Mouse (Mus musculus) neutrophil, adult 5-6 weeks (primary cell): ENCODE measurements around the gene Nosip. TPM values are rescaled to one million over a fixed set of nuclear protein-coding genes. Genes with fewer than 3 reads are reported as not detected.

Experiments
- ATAC-seq: fragments of 151-379, 151-347 bp; 2 replicates; pipeline ENCODE4 v1.8.0; 2017; ENCODE audit warnings: mild to moderate bottlenecking, moderate TSS enrichment; ENCODE audit not compliant: insufficient number of reproducible peaks, poor library complexity, low FRiP score, severe bottlenecking; ENCODE audit errors: extremely low read depth
- total RNA-seq: library from RNA; stranded (forward); fragments of 200-1000 nt; gene quantifications from 2 replicates; pipeline ENCODE4 v1.2.3, GENCODE M21; 2017

Gene Nosip
- total RNA-seq, 1 experiment from 2014 or later = 50.7 TPM

DNA sequence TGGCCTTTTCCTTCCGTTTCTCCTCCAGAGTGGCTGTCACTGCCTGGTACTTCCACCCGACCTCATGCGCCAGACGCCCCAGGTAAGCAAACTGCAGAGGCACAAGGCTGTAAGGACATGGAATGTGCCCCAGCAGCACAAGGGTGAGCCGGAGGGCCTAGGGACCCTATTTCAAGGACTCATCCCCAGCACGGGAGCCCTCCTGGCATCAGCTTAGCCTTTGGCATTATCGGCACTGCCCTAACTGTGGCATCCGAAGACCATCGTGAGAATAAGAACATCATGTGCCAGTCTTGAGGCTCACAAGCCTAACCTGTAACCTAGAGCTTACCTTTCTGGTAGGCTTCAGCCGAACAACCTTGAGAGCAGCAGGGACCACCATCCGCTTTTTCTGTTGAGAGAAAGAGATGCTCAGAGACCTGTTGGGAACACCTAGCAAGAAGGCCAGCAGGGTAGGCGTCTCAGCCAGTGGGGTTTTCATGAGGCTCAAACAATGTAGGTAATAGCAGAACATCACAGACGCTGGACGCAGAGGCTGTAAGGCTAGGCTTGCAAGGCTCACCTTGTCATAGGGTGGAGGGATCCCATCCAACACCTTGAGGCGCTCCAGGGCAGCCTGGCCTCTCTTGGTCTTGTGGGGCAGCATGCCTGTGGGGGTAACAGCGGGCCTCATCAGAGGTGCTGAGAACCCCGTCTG is 64.1 kb downstream of the Nosip start:
- ATAC-seq = no peak

- ATAC-seq = no peak
These were observed 64.8 kb downstream of the Nosip start for GRCm38 (mm10) chr7:45126844-45127699.

Other genes starting within 250 kb of the Nosip start
- gene Nup62, start 246.3 kb upstream of the Nosip start, total RNA-seq = 40.6 and 42.0 TPM in 2 replicates
- gene Il4i1, start 246.0 kb upstream of the Nosip start, total RNA-seq = 25.3 and 28.3 TPM in 2 replicates
- 1.3 and 1.8 TPM in 2 replicates for gene Atf5, start 245.8 kb upstream of the Nosip start, total RNA-seq
- 26.4 and 37.0 TPM in 2 replicates for gene Akt1s1, start 213.4 kb upstream of the Nosip start, total RNA-seq
- gene Tbc1d17, start 213.3 kb upstream of the Nosip start, total RNA-seq = 62.0 and 73.8 TPM in 2 replicates
- 95.7 and 102 TPM in 2 replicates for gene Pnkp, start 205.3 kb upstream of the Nosip start, total RNA-seq
- gene Ptov1, start 192.6 kb upstream of the Nosip start, total RNA-seq = 5.2 and 9.7 TPM in 2 replicates
- 23.5 and 26.8 TPM in 2 replicates for gene Med25, start 169.7 kb upstream of the Nosip start, total RNA-seq
- gene Fuz, start 166.3 kb upstream of the Nosip start, total RNA-seq = 22.1 and 29.9 TPM in 2 replicates
- 23.9 and 29.8 TPM in 2 replicates for gene Ap2a1, start 132.9 kb upstream of the Nosip start, total RNA-seq
- gene Tsks, start 119.2 kb upstream of the Nosip start, total RNA-seq = not detected in 2 replicates
- gene Cpt1c, start 87.6 kb upstream of the Nosip start, total RNA-seq = not detected in 2 replicates
- 41.1 and 52.0 TPM in 2 replicates for gene Prmt1, start 75.9 kb upstream of the Nosip start, total RNA-seq
- gene Irf3, start 64.8 kb upstream of the Nosip start, total RNA-seq = 216 and 230 TPM in 2 replicates
- gene Bcl2l12, start 63.7 kb upstream of the Nosip start, total RNA-seq = 17.8 and 20.9 TPM in 2 replicates
- 35.7 and 39.7 TPM in 2 replicates for gene Scaf1, start 46.1 kb upstream of the Nosip start, total RNA-seq
- 4.9 and 7.1 TPM in 2 replicates for gene Rras, start 44.5 kb upstream of the Nosip start, total RNA-seq
- gene Prr12, start 9.5 kb upstream of the Nosip start, total RNA-seq = 7.6 and 10.2 TPM in 2 replicates
- 19.8 and 21.8 TPM in 2 replicates for gene Prrg2, start 248 bp downstream of the Nosip start, total RNA-seq
- 9.2 and 16.1 TPM in 2 replicates for gene Rcn3, start 29.8 kb downstream of the Nosip start, total RNA-seq
- 29.6 and 32.2 TPM in 2 replicates for gene Fcgrt, start 41.4 kb downstream of the Nosip start, total RNA-seq
- gene Rps11, start 62.0 kb downstream of the Nosip start, total RNA-seq = 587 and 609 TPM in 2 replicates
- 2,520 and 3,147 TPM in 2 replicates for gene Rpl13a, start 66.3 kb downstream of the Nosip start, total RNA-seq
- gene Gm45713, start 73.8 kb downstream of the Nosip start, total RNA-seq = 0.58 TPM in 1 of 2 replicates, not detected in the other
- 34.4 and 37.5 TPM in 2 replicates for gene Flt3l, start 74.0 kb downstream of the Nosip start, total RNA-seq
- 33.4 and 38.5 TPM in 2 replicates for gene Pih1d1, start 91.9 kb downstream of the Nosip start, total RNA-seq
- gene Aldh16a1, start 92.2 kb downstream of the Nosip start, total RNA-seq = 38.3 and 39.7 TPM in 2 replicates
- not detected in 2 replicates for gene Slc17a7, start 101.5 kb downstream of the Nosip start, total RNA-seq
- not detected in 2 replicates for gene Gfy, start 117.1 kb downstream of the Nosip start, total RNA-seq
- not detected in 2 replicates for gene Pth2, start 118.6 kb downstream of the Nosip start, total RNA-seq
- 0.25 and 0.35 TPM in 2 replicates for gene Ccdc155, start 142.5 kb downstream of the Nosip start, total RNA-seq
- gene Dkkl1, start 149.7 kb downstream of the Nosip start, total RNA-seq = 1.6 and 2.8 TPM in 2 replicates
- gene Tead2, start 153.3 kb downstream of the Nosip start, total RNA-seq = not detected in 2 replicates
- gene Cd37, start 176.7 kb downstream of the Nosip start, total RNA-seq = 602 and 650 TPM in 2 replicates
- 0.12 TPM in 1 of 2 replicates, not detected in the other for gene Slc6a16, start 178.7 kb downstream of the Nosip start, total RNA-seq
- gene Slc6a21, start 215.1 kb downstream of the Nosip start, total RNA-seq = not detected in 2 replicates